Mouse (Mus musculus): ENCODE data around the gene Gpr155. TPM values are rescaled to one million over a fixed set of nuclear protein-coding genes. Genes with fewer than 3 reads are reported as not detected.
A peak's percentile ranks its signal among the peaks of the same experiment; 100 is the strongest.

Gene Gpr155
- total and polyA plus RNA-seq, 2 experiments from 2014 or later, result 11.8 to 26.5 TPM

DNA sequence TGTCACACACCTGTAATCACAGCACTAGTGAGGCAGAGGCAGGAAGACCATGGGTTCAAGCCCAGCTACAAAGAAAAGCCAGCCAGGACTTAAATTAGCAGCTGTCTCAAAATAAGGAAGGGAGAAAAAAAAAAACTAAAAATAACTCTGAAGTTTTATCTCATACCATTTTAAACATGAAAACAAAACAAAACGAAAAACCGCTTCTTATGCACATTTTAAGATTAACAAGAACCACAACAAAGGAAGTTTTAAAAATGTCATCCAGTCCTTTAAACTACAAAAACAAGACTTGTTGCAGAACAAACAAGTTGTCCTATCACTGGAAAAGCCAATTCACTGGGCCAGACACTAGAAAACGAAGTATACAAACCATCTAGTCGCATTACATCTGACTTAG, 1.2 kb downstream of the Gpr155 start:
- Histone ChIP-seq H3K9ac (replicated peaks; ENCODE audit: low read length, poor library complexity, severe bottlenecking) (no peak overlapping the region), H3K4me3 (ENCODE audit: low read depth, low read length) (peak overlapping the region; percentile 75), H3K4me2 (ENCODE audit: low read depth, low read length, poor library complexity, severe bottlenecking) (peak overlapping the region; percentile 80), H3K36me3 (ENCODE audit: insufficient read depth, low read length) (peaks cover 5% of the 10 kb centered on the region; the same call in 1 of the 2 replicates), H3K27me3 (ENCODE audit: insufficient read depth, low read length) (no peaks in the 10 kb centered on the region), H3K9me3 (ENCODE audit: low read length) (no peaks in the 10 kb centered on the region), H3K27ac (ENCODE audit: low read depth, low read length) (no peak overlapping the region), H3K4me1 (ENCODE audit: insufficient read depth, low read length) (no peaks in the 10 kb centered on the region)
- 86% methylated on average over 4 of the region's 4 CpGs for WGBS
- DNase-seq (ENCODE audit: low spot score) (no peak), ATAC-seq (ENCODE audit: low FRiP score) (no peak)
- TF ChIP-seq CTCF (IDR thresholded peaks at IDR 0.05), result no peak

DNA sequence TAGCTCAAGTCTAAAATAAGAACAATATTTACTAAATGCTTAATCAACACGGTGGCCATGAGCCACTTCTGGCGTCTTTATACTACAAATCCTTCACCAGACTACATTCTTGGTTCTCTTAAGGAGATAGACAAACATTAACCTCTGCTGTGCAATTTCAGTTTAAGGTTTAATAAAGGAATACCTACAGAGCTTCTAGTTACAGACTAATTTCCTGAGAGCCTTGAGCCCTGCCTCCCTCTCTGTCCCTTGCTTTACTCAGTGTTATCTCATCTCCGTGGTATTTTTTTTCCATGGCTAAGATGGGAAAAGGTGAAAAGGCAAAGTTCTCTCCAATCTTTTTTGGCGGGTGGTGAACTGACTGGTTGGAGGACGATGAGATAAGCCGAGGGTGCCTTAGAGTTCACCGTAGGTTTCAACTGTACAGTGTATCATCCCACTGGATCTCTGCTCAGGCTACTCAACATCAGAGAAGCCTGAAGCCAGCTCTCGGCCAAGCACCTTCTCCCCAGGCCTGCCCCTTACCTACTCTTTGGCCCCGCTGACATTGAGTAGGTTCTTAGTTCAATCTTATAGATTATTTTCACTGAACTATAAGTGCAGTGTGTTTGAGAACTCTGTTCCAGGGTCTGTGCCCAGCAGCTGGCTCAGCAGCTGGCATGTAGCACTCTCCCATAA, 5.9 kb downstream of the Gpr155 start:
- 90% methylated on average over 9 of the region's 9 CpGs for WGBS
- Histone ChIP-seq H3K27ac (ENCODE audit: low read depth, low read length) (no peak overlapping the region), H3K9me3 (ENCODE audit: low read length) (no peaks in the 10 kb centered on the region), H3K4me2 (ENCODE audit: low read depth, low read length, poor library complexity, severe bottlenecking) (no peak overlapping the region), H3K9ac (replicated peaks; ENCODE audit: low read length, poor library complexity, severe bottlenecking) (no peak overlapping the region), H3K4me1 (ENCODE audit: insufficient read depth, low read length) (no peaks in the 10 kb centered on the region), H3K4me3 (ENCODE audit: low read depth, low read length) (no peak overlapping the region), H3K27me3 (ENCODE audit: insufficient read depth, low read length) (no peaks in the 10 kb centered on the region), H3K36me3 (ENCODE audit: insufficient read depth, low read length) (peaks cover 5% of the 10 kb centered on the region; the same call in 1 of the 2 replicates)
- no peak for TF ChIP-seq CTCF (IDR thresholded peaks at IDR 0.05)
- ATAC-seq (ENCODE audit: low FRiP score) (no peak), DNase-seq (ENCODE audit: low spot score) (no peak)

DNA sequence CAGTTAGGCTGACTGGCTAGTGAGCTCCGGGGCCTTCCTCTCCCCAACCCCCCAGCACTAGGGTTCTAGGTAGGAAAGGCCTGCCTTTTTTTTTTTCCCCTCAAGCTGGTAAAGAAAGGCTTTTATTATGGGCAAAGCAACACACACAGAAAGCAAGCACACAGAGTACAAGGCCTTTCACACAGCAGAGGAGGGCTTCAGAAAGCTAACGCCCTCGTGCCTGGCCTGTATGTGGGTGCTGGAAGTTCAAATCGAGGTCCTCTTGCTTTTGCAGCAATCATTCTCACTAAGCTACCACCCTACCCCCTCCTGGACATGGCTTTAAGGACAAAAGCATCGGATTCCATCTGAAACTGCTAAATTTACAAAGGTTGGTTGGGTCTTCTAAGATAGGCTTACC, 6.7 kb downstream of the Gpr155 start:
- WGBS, result 78% methylated on average over 5 of the region's 5 CpGs
- no peak overlapping the region for H3K9ac ChIP-seq (replicated peaks; ENCODE audit: low read length, poor library complexity, severe bottlenecking)
- H3K4me2 ChIP-seq (ENCODE audit: low read depth, low read length, poor library complexity, severe bottlenecking), result no peak overlapping the region
- H3K27ac ChIP-seq (ENCODE audit: low read depth, low read length), result no peak overlapping the region
- no peak for TF ChIP-seq CTCF (IDR thresholded peaks at IDR 0.05)
- no peaks in the 10 kb centered on the region for H3K27me3 ChIP-seq (ENCODE audit: insufficient read depth, low read length)
- ATAC-seq (ENCODE audit: low FRiP score) (no peak), DNase-seq (ENCODE audit: low spot score) (no peak)
- H3K36me3 ChIP-seq (ENCODE audit: insufficient read depth, low read length), result peaks cover 5% of the 10 kb centered on the region; the same call in 1 of the 2 replicates
- no peaks in the 10 kb centered on the region for H3K4me1 ChIP-seq (ENCODE audit: insufficient read depth, low read length)
- H3K4me3 ChIP-seq (ENCODE audit: low read depth, low read length), result no peak overlapping the region
- H3K9me3 ChIP-seq (ENCODE audit: low read length), result no peaks in the 10 kb centered on the region

DNA sequence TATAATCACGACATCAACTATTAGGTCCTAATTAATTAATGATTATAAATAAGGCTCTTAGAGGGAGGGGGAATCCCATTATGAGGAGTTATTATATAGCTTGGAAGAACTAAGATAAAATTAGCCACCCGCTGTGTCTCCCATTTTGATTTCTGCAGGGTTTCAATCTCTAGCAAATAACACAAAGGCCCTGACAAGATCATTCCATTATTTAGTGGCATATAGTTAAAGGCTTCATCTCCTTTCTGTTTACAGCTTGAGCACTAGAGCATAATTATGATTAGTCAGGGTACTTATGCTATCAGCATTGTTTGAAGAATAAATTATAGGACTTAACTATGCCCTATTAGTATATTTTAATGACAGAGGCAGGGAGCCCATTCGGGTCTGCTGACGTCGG, 8.0 kb downstream of the Gpr155 start:
- H3K4me2 ChIP-seq (ENCODE audit: low read depth, low read length, poor library complexity, severe bottlenecking), result no peak overlapping the region
- peaks cover 5% of the 10 kb centered on the region; the same call in 1 of the 2 replicates for H3K36me3 ChIP-seq (ENCODE audit: insufficient read depth, low read length)
- no peak overlapping the region for H3K9ac ChIP-seq (replicated peaks; ENCODE audit: low read length, poor library complexity, severe bottlenecking)
- H3K27ac ChIP-seq (ENCODE audit: low read depth, low read length), result no peak overlapping the region
- no peaks in the 10 kb centered on the region for H3K9me3 ChIP-seq (ENCODE audit: low read length)
- no peaks in the 10 kb centered on the region for H3K4me1 ChIP-seq (ENCODE audit: insufficient read depth, low read length)
- no peak for ATAC-seq (ENCODE audit: low FRiP score)
- no peak for TF ChIP-seq CTCF (IDR thresholded peaks at IDR 0.05)
- DNase-seq (ENCODE audit: low spot score), result no peak
- no peak overlapping the region for H3K4me3 ChIP-seq (ENCODE audit: low read depth, low read length)
- WGBS, result 68% methylated on average over 5 of the region's 5 CpGs
- H3K27me3 ChIP-seq (ENCODE audit: insufficient read depth, low read length), result no peaks in the 10 kb centered on the region

DNA sequence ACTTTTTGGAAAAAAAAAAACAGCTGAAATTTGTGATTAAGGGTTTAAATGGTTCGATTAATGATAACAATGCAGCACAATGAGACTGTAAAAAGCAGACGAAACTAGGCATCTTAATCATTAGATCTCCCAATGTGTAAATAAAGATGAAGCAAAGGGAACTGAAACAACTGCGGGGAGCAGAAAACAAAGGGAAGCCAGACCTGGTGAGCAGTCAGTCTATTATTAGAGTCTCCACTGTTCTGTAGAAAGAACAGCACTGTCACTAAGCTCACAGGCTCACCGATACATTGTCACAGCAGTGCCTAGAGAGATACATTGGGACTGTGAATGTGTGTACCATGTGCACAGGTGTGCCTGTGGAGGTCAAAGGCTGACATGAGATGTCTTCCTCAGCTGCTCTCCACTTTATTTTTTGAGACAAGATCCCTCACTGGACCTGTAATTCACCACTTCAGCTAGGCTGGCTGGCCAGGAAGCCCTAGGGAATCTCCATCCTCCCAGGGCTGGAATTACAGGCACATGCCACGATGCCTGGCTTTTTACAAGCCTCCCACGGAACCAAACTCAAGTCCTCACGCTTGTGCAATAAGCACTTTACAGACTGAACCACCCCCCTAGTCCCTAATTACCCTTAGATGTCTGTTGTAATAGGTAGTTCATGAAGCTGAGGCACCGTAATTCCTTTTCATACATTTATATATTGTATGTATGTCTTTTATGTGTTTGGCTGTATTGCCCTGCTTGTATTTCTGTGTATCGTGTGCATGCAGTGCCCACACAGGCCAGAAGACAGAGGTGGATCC, 14.6 kb downstream of the Gpr155 start:
- no peaks in the 10 kb centered on the region for H3K27me3 ChIP-seq (ENCODE audit: insufficient read depth, low read length)
- 73% methylated on average over 9 of the region's 9 CpGs for WGBS
- no peak overlapping the region for H3K27ac ChIP-seq (ENCODE audit: low read depth, low read length)
- H3K36me3 ChIP-seq (ENCODE audit: insufficient read depth, low read length), result 0 out of 2 replicates have a peak, but pooled peaks cover 4% of the 10 kb centered on the region
- DNase-seq (ENCODE audit: low spot score) (no peak), ATAC-seq (ENCODE audit: low FRiP score) (no peak)
- no peak overlapping the region for H3K9ac ChIP-seq (replicated peaks; ENCODE audit: low read length, poor library complexity, severe bottlenecking)
- no peaks in the 10 kb centered on the region for H3K4me1 ChIP-seq (ENCODE audit: insufficient read depth, low read length)
- no peak overlapping the region for H3K4me2 ChIP-seq (ENCODE audit: low read depth, low read length, poor library complexity, severe bottlenecking)
- no peaks in the 10 kb centered on the region for H3K9me3 ChIP-seq (ENCODE audit: low read length)
- TF ChIP-seq CTCF (IDR thresholded peaks at IDR 0.05), result no peak
- no peak overlapping the region for H3K4me3 ChIP-seq (ENCODE audit: low read depth, low read length)

DNA sequence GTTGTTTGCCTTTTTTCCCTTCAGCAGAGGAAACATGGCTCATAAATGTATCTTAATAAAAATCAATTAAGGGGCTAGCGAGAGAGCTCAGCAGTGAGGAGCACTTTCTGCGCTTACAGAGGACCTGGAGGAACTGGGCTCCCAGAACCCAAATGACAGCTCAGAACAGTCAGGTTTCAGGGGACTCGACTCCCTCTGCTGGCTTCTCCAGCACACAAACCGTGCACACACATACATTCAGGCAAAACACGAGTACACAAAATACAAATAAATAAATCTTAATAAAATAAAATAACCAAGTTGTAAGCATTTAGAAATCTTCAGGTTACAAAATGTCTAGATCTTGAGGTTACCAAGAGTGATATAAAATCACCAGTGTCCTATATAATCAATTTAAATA, 22.9 kb downstream of the Gpr155 start:
- Histone ChIP-seq H3K27me3 (ENCODE audit: insufficient read depth, low read length) (no peaks in the 10 kb centered on the region), H3K4me2 (ENCODE audit: low read depth, low read length, poor library complexity, severe bottlenecking) (no peak overlapping the region), H3K36me3 (ENCODE audit: insufficient read depth, low read length) (peaks cover 9% of the 10 kb centered on the region; the same call in 1 of the 2 replicates), H3K4me1 (ENCODE audit: insufficient read depth, low read length) (no peaks in the 10 kb centered on the region), H3K27ac (ENCODE audit: low read depth, low read length) (no peak overlapping the region), H3K9ac (replicated peaks; ENCODE audit: low read length, poor library complexity, severe bottlenecking) (no peak overlapping the region), H3K9me3 (ENCODE audit: low read length) (no peaks in the 10 kb centered on the region), H3K4me3 (ENCODE audit: low read depth, low read length) (no peak overlapping the region)
- no peak for TF ChIP-seq CTCF (IDR thresholded peaks at IDR 0.05)
- DNase-seq (ENCODE audit: low spot score), result no peak
- WGBS, result 79% methylated on average over 5 of the region's 5 CpGs
- ATAC-seq (ENCODE audit: low FRiP score), result no peak
